In genomic region chr2:3423841-3424578, GRCm38 (mm10) we compare ENCODE assay signal across 8 mouse cellular contexts. TPM values are rescaled to one million over a fixed set of nuclear protein-coding genes. Genes with fewer than 3 reads are reported as not detected.
DNase-seq lines count a peak whose midpoint lies in the region; ATAC-seq lines count a peak whose summit lies in the region.

Gene Dclre1c (plus strand): TSS chr2:3424131.

- H3K9me3 ChIP-seq in heart, embryonic 14.5 days (ENCODE audit: control insufficient read depth, low read length) = no peaks in the 10 kb centered on the region
- H3K9me3 ChIP-seq in liver, embryonic 13.5 days (replicated peaks) = no peaks in the 10 kb centered on the region
- H3K9me3 ChIP-seq in stomach, embryonic 16.5 days (replicated peaks; ENCODE audit: control insufficient read depth, low read length) = no peaks in the 10 kb centered on the region

- peak; percentile 94 for DNase-seq in CD4-positive, CD25-positive, alpha-beta regulatory T cell, adult 2 months (ENCODE audit: low read depth, low spot score)
- peak; percentile 65 for DNase-seq in fat pad, adult 2 months (ENCODE audit: extremely low read depth, low read depth, low spot score)
- peak; percentile 93 for DNase-seq in kidney, postnatal 14 days
- peak; percentile 91 for DNase-seq in liver, embryonic 13.5 days
- peak; percentile 85 for DNase-seq in neural tube, embryonic 10.5 days (ENCODE audit: extremely low spot score, low spot score)

- no peaks in the 10 kb centered on the region for H3K27me3 ChIP-seq in heart, embryonic 14.5 days (ENCODE audit: control insufficient read depth, insufficient read depth, low read length)
- no peaks in the 10 kb centered on the region for H3K27me3 ChIP-seq in liver, embryonic 13.5 days
- no peaks in the 10 kb centered on the region for H3K27me3 ChIP-seq in stomach, embryonic 16.5 days (ENCODE audit: control insufficient read depth, insufficient read depth, low read length)

- H3K4me2 ChIP-seq in heart, embryonic 14.5 days (ENCODE audit: low read length) = peak within 1 kb of the TSS; percentile 96
- peak within 1 kb of the TSS; percentile 71 for H3K4me2 ChIP-seq in liver, embryonic 13.5 days
- peak within 1 kb of the TSS; percentile 85 for H3K4me2 ChIP-seq in stomach, embryonic 16.5 days (ENCODE audit: low read depth, low read length)

- no peaks in the 10 kb centered on the region; the same call in 1 of the 2 replicates for H3K4me1 ChIP-seq in brown adipose tissue, adult 24 weeks (ENCODE audit: control insufficient read depth, insufficient read depth, insufficient read length, low read length)
- peaks cover 2 to 10% of the 10 kb centered on the region in 2 experiments; a peak in 2 of 4 replicates for H3K4me1 ChIP-seq in heart, embryonic 14.5 days (ENCODE audit: control insufficient read depth in 2 of 2, insufficient read depth in 2 of 2, low read length in 2 of 2)
- H3K4me1 ChIP-seq in liver, embryonic 13.5 days (replicated peaks) = peaks cover 18% of the 10 kb centered on the region
- H3K4me1 ChIP-seq in stomach, embryonic 16.5 days (ENCODE audit: control insufficient read depth, insufficient read depth, low read length) = peaks cover 7% of the 10 kb centered on the region

- H3K9ac ChIP-seq in heart, embryonic 14.5 days (ENCODE audit: low read length) = peak within 1 kb of the TSS; percentile 72
- peak within 1 kb of the TSS; percentile 82 for H3K9ac ChIP-seq in liver, embryonic 13.5 days
- H3K9ac ChIP-seq in stomach, embryonic 16.5 days (ENCODE audit: low read length) = peak within 1 kb of the TSS; percentile 70

- under 1% methylated on average over 29 of the region's 29 CpGs for WGBS in heart, embryonic 14.5 days
- under 1% methylated on average over 29 of the region's 29 CpGs for WGBS in liver, embryonic 13.5 days (ENCODE audit: insufficient replicate concordance)
- 1% methylated on average over 29 of the region's 29 CpGs for WGBS in stomach, embryonic 16.5 days

- H3K4me3 ChIP-seq in brown adipose tissue, adult 24 weeks (ENCODE audit: insufficient read depth, low read depth, low read length) = peak within 1 kb of the TSS; percentile 89
- peak within 1 kb of the TSS; percentile 67 to 94 for H3K4me3 ChIP-seq in heart, embryonic 14.5 days (ENCODE audit: control insufficient read depth in 1 of 2, insufficient read depth in 1 of 2, low read depth in 1 of 2, low read length in 2 of 2)
- H3K4me3 ChIP-seq in liver, embryonic 13.5 days (replicated peaks) = peak within 1 kb of the TSS; percentile 70
- H3K4me3 ChIP-seq in stomach, embryonic 16.5 days (replicated peaks; ENCODE audit: low read length) = peak within 1 kb of the TSS; percentile 63

- peak; percentile 94 for ATAC-seq in heart, embryonic 14.5 days (ENCODE audit: insufficient number of reproducible peaks, insufficient read depth, low FRiP score, low read depth)
- ATAC-seq in liver, embryonic 13.5 days (ENCODE audit: low read depth) = peak; percentile 99
- peak; percentile 97 for ATAC-seq in stomach, embryonic 16.5 days (ENCODE audit: insufficient read depth, low FRiP score)

- no peaks in the 10 kb centered on the region for H3K36me3 ChIP-seq in heart, embryonic 14.5 days (ENCODE audit: control insufficient read depth, insufficient read depth, low read length)
- peaks cover 7% of the 10 kb centered on the region for H3K36me3 ChIP-seq in liver, embryonic 13.5 days
- no peaks in the 10 kb centered on the region for H3K36me3 ChIP-seq in stomach, embryonic 16.5 days (ENCODE audit: control insufficient read depth, insufficient read depth, low read length)

- peak within 1 kb of the TSS; percentile 64 for H3K27ac ChIP-seq in brown adipose tissue, adult 24 weeks (replicated peaks; ENCODE audit: low read depth, low read length)
- 0 out of 4 replicates have a peak within 1 kb of the TSS, but pooled peaks of 1 of the 2 experiments have one; percentile 11 for H3K27ac ChIP-seq in heart, embryonic 14.5 days (replicated peaks in 1 of 2; ENCODE audit: control insufficient read depth in 1 of 2, insufficient read depth in 1 of 2, low read depth in 2 of 2, low read length in 2 of 2)
- peak within 1 kb of the TSS; percentile 37 for H3K27ac ChIP-seq in liver, embryonic 13.5 days
- no peak within 1 kb of the TSS for H3K27ac ChIP-seq in stomach, embryonic 16.5 days (ENCODE audit: low read length)

RNA-seq across cellular contexts. Expression of gene Dclre1c, which starts in this region (rescaled TPM):
- 3.5 and 4.6 TPM in 2 replicates for polyA plus RNA-seq in brown adipose tissue, adult 24 weeks (2012; ENCODE audit: insufficient read depth, insufficient read length, missing spikeins)
- polyA plus RNA-seq in heart, embryonic 14.5 days (2014; fragmentation: Nextera tagmentation; extraction: Ambion mirVana) = 4.4 and 5.8 TPM in 2 replicates
- polyA plus RNA-seq in liver, embryonic 13.5 days (2015; fragmentation: Nextera tagmentation; extraction: Ambion mirVana) = 5.4 and 5.6 TPM in 2 replicates
- 5.9 and 6.2 TPM in 2 replicates for polyA plus RNA-seq in stomach, embryonic 16.5 days (2015; fragmentation: Nextera tagmentation; extraction: Ambion mirVana)
